Mouse (Mus musculus): Measurements from ENCODE around the gene Hemgn. TPM values are rescaled to one million over a fixed set of nuclear protein-coding genes. Genes with fewer than 3 reads are reported as not detected.

Hemgn gene
- polyA plus RNA-seq, 1 experiment from 2014 or later = 2.4 TPM

DNA sequence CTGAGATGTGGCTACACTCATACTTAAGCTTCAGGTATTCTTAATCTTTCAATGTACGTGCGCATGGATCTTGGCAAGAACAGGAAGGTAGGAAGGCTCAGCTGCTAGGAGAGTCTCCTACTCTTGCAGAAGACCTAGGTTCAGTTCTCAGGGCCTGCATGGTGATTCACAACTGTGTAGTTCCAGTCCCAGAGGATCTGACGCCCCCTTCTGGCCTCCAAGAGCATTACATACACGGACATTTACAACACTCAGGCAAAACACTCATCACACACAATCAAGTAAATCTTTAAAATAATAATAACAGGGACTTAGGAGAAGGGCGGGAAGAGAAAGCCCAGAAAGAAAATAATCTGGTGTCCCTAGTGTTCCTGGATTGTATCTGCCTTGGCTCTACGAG, 38.9 kb downstream of the Hemgn start:
- Histone ChIP-seq H3K9ac (no peak overlapping the region), H3K27ac (no peak overlapping the region), H3K9me3 (no peaks in the 10 kb centered on the region), H3K36me3 (peaks cover 18% of the 10 kb centered on the region), H3K4me3 (peak overlapping the region; percentile 38), H3K4me1 (peaks cover 11% of the 10 kb centered on the region; the same call in 1 of the 2 replicates), H3K27me3 (0 out of 2 replicates have a peak, but pooled peaks cover 5% of the 10 kb centered on the region), H3K4me2 (peak overlapping the region; percentile 63)
- WGBS = 60% methylated on average over 6 of the region's 6 CpGs
- no peak for ATAC-seq (ENCODE audit: insufficient number of reproducible peaks, low FRiP score, low TSS enrichment, low read depth)

DNA sequence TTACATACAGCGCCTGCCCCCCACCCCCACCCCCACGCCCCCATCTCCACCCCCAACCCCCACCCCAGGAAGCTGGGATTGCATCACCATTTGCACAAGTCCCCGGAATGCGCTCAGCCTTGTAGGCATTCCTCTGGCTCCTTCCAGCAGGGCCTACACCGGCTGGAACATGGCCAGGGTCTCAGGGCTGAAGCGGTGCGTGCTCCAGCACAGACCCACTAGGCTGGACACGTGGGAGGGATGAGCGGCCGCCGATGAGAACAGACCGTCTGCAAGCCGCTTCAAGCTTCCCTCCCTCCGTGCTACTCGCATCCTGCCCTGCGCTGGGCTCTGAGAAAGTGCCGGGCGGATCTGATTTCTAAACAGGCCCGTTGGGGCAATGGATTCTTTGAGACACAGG, 42.3 kb downstream of the Hemgn start:
- Histone ChIP-seq H3K4me2 (peak overlapping the region; percentile 47), H3K27ac (no peak overlapping the region), H3K9me3 (no peaks in the 10 kb centered on the region), H3K27me3 (peaks cover 26% of the 10 kb centered on the region; the same call in 1 of the 2 replicates), H3K9ac (no peak overlapping the region), H3K36me3 (no peaks in the 10 kb centered on the region), H3K4me3 (peak overlapping the region; percentile 26), H3K4me1 (peaks cover 11% of the 10 kb centered on the region; the same call in 1 of the 2 replicates)
- under 1% methylated on average over 19 of the region's 19 CpGs for WGBS
- peak; percentile 61; the same call in 1 of the 2 replicates for ATAC-seq (ENCODE audit: insufficient number of reproducible peaks, low FRiP score, low TSS enrichment, low read depth)

DNA sequence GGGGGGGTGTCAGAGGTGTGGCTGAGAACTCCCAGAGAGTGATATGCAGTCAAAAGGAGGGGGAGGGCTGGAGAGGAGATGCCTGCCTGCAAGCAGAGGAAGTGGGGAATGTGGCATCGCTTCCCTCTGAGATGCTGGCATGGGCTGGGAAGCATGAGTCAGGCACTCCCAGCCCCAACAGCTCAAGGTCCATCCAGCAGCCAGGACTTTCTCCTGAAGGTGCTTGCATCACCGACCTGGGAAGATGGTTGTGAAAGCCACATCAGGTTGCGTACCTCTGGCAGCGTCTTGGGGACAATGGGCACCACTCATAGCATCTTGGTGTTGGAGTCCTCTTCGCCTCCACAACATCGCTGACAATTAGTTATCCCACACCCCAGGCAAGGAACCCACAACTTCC, 42.9 kb downstream of the Hemgn start:
- peaks cover 28% of the 10 kb centered on the region; the same call in 1 of the 2 replicates for H3K27me3 ChIP-seq
- H3K4me1 ChIP-seq = peaks cover 11% of the 10 kb centered on the region; the same call in 1 of the 2 replicates
- no peaks in the 10 kb centered on the region for H3K9me3 ChIP-seq
- H3K36me3 ChIP-seq = no peaks in the 10 kb centered on the region
- H3K9ac ChIP-seq = no peak overlapping the region
- WGBS = 42% methylated on average over 6 of the region's 6 CpGs
- H3K4me2 ChIP-seq = no peak overlapping the region
- no peak overlapping the region for H3K27ac ChIP-seq
- ATAC-seq (ENCODE audit: insufficient number of reproducible peaks, low FRiP score, low TSS enrichment, low read depth) = no peak
- no peak overlapping the region for H3K4me3 ChIP-seq

GRCm38 (mm10) chr4:46369070-46369469, 44.2 kb downstream of the Hemgn start:
- Histone ChIP-seq H3K27ac (no peak overlapping the region), H3K9me3 (no peaks in the 10 kb centered on the region), H3K9ac (no peak overlapping the region), H3K4me2 (no peak overlapping the region), H3K4me3 (no peak overlapping the region), H3K27me3 (peaks cover 28% of the 10 kb centered on the region; the same call in 1 of the 2 replicates), H3K36me3 (no peaks in the 10 kb centered on the region), H3K4me1 (peaks cover 5% of the 10 kb centered on the region; the same call in 1 of the 2 replicates)
- WGBS = 64% methylated on average over 4 of the region's 4 CpGs
- ATAC-seq (ENCODE audit: insufficient number of reproducible peaks, low FRiP score, low TSS enrichment, low read depth) = no peak

- WGBS = 8% methylated on average over 12 of the region's 12 CpGs
- Histone ChIP-seq H3K27ac (no peak overlapping the region), H3K4me1 (peaks cover 5% of the 10 kb centered on the region; the same call in 1 of the 2 replicates), H3K36me3 (no peaks in the 10 kb centered on the region), H3K4me3 (no peak overlapping the region), H3K27me3 (peaks cover 28% of the 10 kb centered on the region; the same call in 1 of the 2 replicates), H3K4me2 (no peak overlapping the region), H3K9me3 (no peaks in the 10 kb centered on the region), H3K9ac (no peak overlapping the region)
- no peak for ATAC-seq (ENCODE audit: insufficient number of reproducible peaks, low FRiP score, low TSS enrichment, low read depth)
Observed at GRCm38 (mm10) chr4:46367487-46367959, 45.8 kb downstream of the Hemgn start.

GRCm38 (mm10) chr4:46364360-46364759, 48.9 kb downstream of the Hemgn start:
- Histone ChIP-seq H3K27me3 (peaks cover 22% of the 10 kb centered on the region; the same call in 1 of the 2 replicates), H3K27ac (no peak overlapping the region), H3K4me3 (no peak overlapping the region), H3K4me2 (no peak overlapping the region), H3K9ac (no peak overlapping the region), H3K36me3 (no peaks in the 10 kb centered on the region), H3K4me1 (no peaks in the 10 kb centered on the region), H3K9me3 (no peaks in the 10 kb centered on the region)
- no peak for ATAC-seq (ENCODE audit: insufficient number of reproducible peaks, low FRiP score, low TSS enrichment, low read depth)
- WGBS = 80% methylated on average over 2 of the region's 2 CpGs

- no peak overlapping the region for H3K9ac ChIP-seq
- no peaks in the 10 kb centered on the region for H3K4me1 ChIP-seq
- no peaks in the 10 kb centered on the region for H3K9me3 ChIP-seq
- H3K4me3 ChIP-seq = no peak overlapping the region
- no peak overlapping the region for H3K4me2 ChIP-seq
- H3K36me3 ChIP-seq = no peaks in the 10 kb centered on the region
- H3K27me3 ChIP-seq = peaks cover 11% of the 10 kb centered on the region
- no peak overlapping the region for H3K27ac ChIP-seq
- no peak for ATAC-seq (ENCODE audit: insufficient number of reproducible peaks, low FRiP score, low TSS enrichment, low read depth)
- WGBS = 57% methylated on average over 5 of the region's 5 CpGs
Observed at GRCm38 (mm10) chr4:46361258-46361657, 52.0 kb downstream of the Hemgn start.

DNA sequence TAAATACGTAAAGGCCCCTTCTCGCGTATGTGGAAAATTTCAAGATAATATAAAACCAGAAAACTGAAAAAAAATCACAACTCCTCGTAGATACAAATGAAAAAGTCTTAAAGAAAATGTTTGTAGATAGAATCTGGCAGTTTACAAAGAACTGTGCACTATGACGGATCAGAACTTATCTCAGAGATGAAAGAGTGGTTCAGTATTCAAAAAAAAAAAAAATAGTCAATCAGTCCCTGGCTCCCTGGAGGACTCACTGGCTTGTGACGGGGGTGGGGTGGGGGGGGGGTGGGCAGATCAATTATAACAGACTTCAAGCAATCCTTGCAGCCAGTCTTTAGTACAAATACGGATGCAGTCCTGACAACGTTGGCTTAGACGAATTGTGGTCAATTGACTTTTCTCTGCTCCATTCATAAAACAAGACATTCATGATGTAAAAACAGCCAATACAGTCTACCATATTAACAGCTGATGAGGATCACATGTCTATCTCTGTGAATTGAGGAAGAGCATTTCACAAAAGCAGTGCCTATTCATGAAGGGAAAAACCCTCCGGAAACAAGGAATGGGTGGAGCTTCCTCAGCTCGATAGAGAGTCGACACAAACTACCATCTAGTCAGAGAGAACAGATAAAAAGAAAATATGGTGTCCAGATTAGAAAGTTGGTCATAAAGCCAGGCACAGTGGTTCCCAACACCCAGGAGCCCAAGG, 53.6 kb downstream of the Hemgn start:
- Histone ChIP-seq H3K36me3 (no peaks in the 10 kb centered on the region), H3K4me1 (no peaks in the 10 kb centered on the region), H3K27me3 (peaks cover 9% of the 10 kb centered on the region), H3K9me3 (no peaks in the 10 kb centered on the region), H3K4me3 (no peak overlapping the region), H3K4me2 (no peak overlapping the region), H3K27ac (no peak overlapping the region), H3K9ac (no peak overlapping the region)
- ATAC-seq (ENCODE audit: insufficient number of reproducible peaks, low FRiP score, low TSS enrichment, low read depth) = no peak
- WGBS = 79% methylated on average over 12 of the region's 12 CpGs

- peaks cover 5% of the 10 kb centered on the region; the same call in 1 of the 2 replicates for H3K4me1 ChIP-seq
- peaks cover 32% of the 10 kb centered on the region for H3K27me3 ChIP-seq
- H3K4me3 ChIP-seq = no peak overlapping the region
- H3K27ac ChIP-seq = no peak overlapping the region
- H3K4me2 ChIP-seq = no peak overlapping the region
- H3K9ac ChIP-seq = no peak overlapping the region
- H3K36me3 ChIP-seq = no peaks in the 10 kb centered on the region
- ATAC-seq (ENCODE audit: insufficient number of reproducible peaks, low FRiP score, low TSS enrichment, low read depth) = no peak
- no peaks in the 10 kb centered on the region for H3K9me3 ChIP-seq
- 51% methylated on average over 12 of the region's 12 CpGs for WGBS
Observed at GRCm38 (mm10) chr4:46356351-46357133, 56.8 kb downstream of the Hemgn start.

DNA sequence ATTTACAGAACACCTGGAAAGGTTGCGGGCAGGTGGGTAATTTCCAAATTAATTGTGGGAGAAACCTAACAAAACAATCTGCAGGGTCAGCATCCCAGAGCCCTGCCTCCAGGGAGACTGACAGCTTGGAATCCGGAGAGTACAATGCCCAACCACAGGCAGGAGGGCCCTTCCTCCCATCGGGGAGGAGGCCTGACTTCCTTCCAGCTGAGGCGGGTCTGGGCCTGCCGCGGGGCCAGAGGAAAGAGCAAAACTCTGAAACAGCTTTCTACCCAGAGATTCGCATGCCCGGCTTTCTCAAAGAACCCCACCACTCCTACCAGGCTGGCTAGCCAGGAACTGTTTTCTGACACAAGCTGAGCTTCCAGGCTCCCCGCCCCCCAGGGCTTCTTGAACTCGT, 60.3 kb downstream of the Hemgn start:
- Histone ChIP-seq H3K36me3 (no peaks in the 10 kb centered on the region), H3K4me3 (no peak overlapping the region), H3K9ac (no peak overlapping the region), H3K4me2 (no peak overlapping the region), H3K27me3 (peaks cover 67% of the 10 kb centered on the region), H3K9me3 (no peaks in the 10 kb centered on the region), H3K27ac (no peak overlapping the region), H3K4me1 (peaks cover 5% of the 10 kb centered on the region; the same call in 1 of the 2 replicates)
- no peak for ATAC-seq (ENCODE audit: insufficient number of reproducible peaks, low FRiP score, low TSS enrichment, low read depth)
- 9% methylated on average over 9 of the region's 10 CpGs for WGBS

GRCm38 (mm10) chr4:46349530-46349929, 63.8 kb downstream of the Hemgn start:
- Histone ChIP-seq H3K27me3 (peaks cover 86% of the 10 kb centered on the region), H3K4me1 (peaks cover 16% of the 10 kb centered on the region), H3K9ac (no peak overlapping the region), H3K9me3 (no peaks in the 10 kb centered on the region), H3K4me3 (no peak overlapping the region), H3K27ac (no peak overlapping the region), H3K4me2 (no peak overlapping the region), H3K36me3 (no peaks in the 10 kb centered on the region)
- 50% methylated on average over 5 of the region's 5 CpGs for WGBS
- ATAC-seq (ENCODE audit: insufficient number of reproducible peaks, low FRiP score, low TSS enrichment, low read depth) = no peak

GRCm38 (mm10) chr4:46348897-46349296, 64.4 kb downstream of the Hemgn start:
- peaks cover 93% of the 10 kb centered on the region for H3K27me3 ChIP-seq
- peaks cover 22% of the 10 kb centered on the region for H3K4me1 ChIP-seq
- no peak overlapping the region for H3K27ac ChIP-seq
- no peaks in the 10 kb centered on the region for H3K9me3 ChIP-seq
- no peak overlapping the region for H3K4me2 ChIP-seq
- no peak overlapping the region for H3K9ac ChIP-seq
- 24% methylated on average over 9 of the region's 9 CpGs for WGBS
- no peaks in the 10 kb centered on the region for H3K36me3 ChIP-seq
- H3K4me3 ChIP-seq = no peak overlapping the region
- ATAC-seq (ENCODE audit: insufficient number of reproducible peaks, low FRiP score, low TSS enrichment, low read depth) = no peak
